26 mouse cellular contexts compared by ENCODE assay signal in the genomic region with DNA sequence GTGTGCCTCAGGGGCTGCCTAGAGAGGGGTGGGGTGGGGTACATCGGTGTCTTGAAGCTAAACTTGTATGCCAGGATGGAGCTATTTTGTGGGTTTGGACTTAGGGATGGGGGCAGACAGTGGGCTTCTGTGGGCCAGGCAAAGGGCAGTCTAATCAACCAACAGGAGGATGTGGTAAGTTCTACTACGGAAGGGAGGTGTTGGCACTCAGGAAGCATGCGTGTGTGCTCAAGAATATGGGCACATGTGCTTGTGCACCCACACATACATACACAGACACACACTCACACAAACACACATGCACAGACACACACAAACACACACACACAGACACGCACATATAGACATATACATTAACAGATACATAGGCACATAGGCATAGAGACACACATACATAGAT. TPM values are rescaled to one million over a fixed set of nuclear protein-coding genes. Genes with fewer than 3 reads are reported as not detected.
DNase-seq lines count a peak whose midpoint lies in the region; ATAC-seq and TF ChIP-seq lines count a peak whose summit lies in the region.
"Had no signal": no experiment of that assay in that cellular context is flagged by ENCODE, and none has a peak within 500 bp of the region (broad histone marks: within the 10 kb centered on the region; RNA-seq: fewer than 3 reads in every experiment).

No protein-coding gene starts in this region.

- ATAC-seq in common myeloid progenitor, adult 5-6 weeks (replicated peaks; ENCODE audit: low read depth, poor library complexity, severe bottlenecking) = peak; percentile 48
- ATAC-seq in liver, embryonic 12.5 days = no peak
- ATAC-seq: forebrain, embryonic 16.5 days; hindbrain, embryonic 16.5 days had no signal

- no peak for DNase-seq in ovary, postnatal 36 days (ENCODE audit: low spot score)
- no peak for DNase-seq in thymus, adult 18-20 months
- DNase-seq in neural tube, embryonic 10.5 days (ENCODE audit: extremely low spot score, low spot score) = no peak
- DNase-seq in gastrocnemius, adult 18-20 months (ENCODE audit: low spot score) = no peak
- DNase-seq: adrenal gland, postnatal 36 days; cerebellum, adult 11-12 months; cerebellum, postnatal 14 days; kidney, adult 11 months; layer of hippocampus, postnatal 36 days; midbrain, embryonic 14.5 days; thymus, postnatal 36 days had no signal

- no peaks in the 10 kb centered on the region for H3K9me3 ChIP-seq in liver, embryonic 12.5 days (replicated peaks)
- H3K9me3 ChIP-seq in megakaryocyte, embryonic 14.5 days = no peaks in the 10 kb centered on the region
- H3K9me3 ChIP-seq: embryonic facial prominence, embryonic 12.5 days; G1E; heart, embryonic 12.5 days had no signal

- no peak overlapping the region for H3K4me3 ChIP-seq in C2C12 (ENCODE audit: insufficient read depth, poor library complexity, severe bottlenecking)
- no peak overlapping the region for H3K4me3 ChIP-seq in liver, embryonic 12.5 days
- peak overlapping the region; percentile 79 for H3K4me3 ChIP-seq in megakaryocyte, embryonic 14.5 days (replicated peaks)
- H3K4me3 ChIP-seq: embryonic facial prominence, embryonic 12.5 days; erythroblast, embryonic 14.5 days; heart, embryonic 12.5 days had no signal

- H3K36me3 ChIP-seq in C2C12 (ENCODE audit: control insufficient read depth, insufficient read depth) = peaks cover 5% of the 10 kb centered on the region
- H3K36me3 ChIP-seq in liver, embryonic 12.5 days = no peaks in the 10 kb centered on the region
- peaks cover 2% of the 10 kb centered on the region for H3K36me3 ChIP-seq in megakaryocyte, embryonic 14.5 days (replicated peaks; ENCODE audit: low read length)
- H3K36me3 ChIP-seq: embryonic facial prominence, embryonic 12.5 days; heart, embryonic 12.5 days had no signal

- H3K4me1 ChIP-seq in liver, embryonic 12.5 days = peaks cover 76% of the 10 kb centered on the region
- H3K4me1 ChIP-seq in megakaryocyte, embryonic 14.5 days = peaks cover 91% of the 10 kb centered on the region

- peak overlapping the region; percentile 62 for H3K4me2 ChIP-seq in liver, embryonic 12.5 days
- H3K4me2 ChIP-seq: embryonic facial prominence, embryonic 12.5 days; heart, embryonic 12.5 days had no signal

- 49% methylated on average over 4 of the region's 4 CpGs for WGBS in liver, embryonic 12.5 days (ENCODE audit: insufficient replicate concordance)

- no peaks in the 10 kb centered on the region for H3K27me3 ChIP-seq in C2C12 (ENCODE audit: control insufficient read depth, insufficient read depth, insufficient read length)
- peaks cover 5% of the 10 kb centered on the region; the same call in 1 of the 2 replicates for H3K27me3 ChIP-seq in liver, embryonic 12.5 days (replicated peaks)
- no peaks in the 10 kb centered on the region for H3K27me3 ChIP-seq in megakaryocyte, embryonic 14.5 days (replicated peaks)
- H3K27me3 ChIP-seq: embryonic facial prominence, embryonic 12.5 days had no signal

- no peak for TF ChIP-seq CTCF in C2C12 (IDR thresholded peaks at IDR 0.05; ENCODE audit: control insufficient read depth, insufficient read depth, insufficient read length)

- no peak overlapping the region for H3ac ChIP-seq in C2C12 (ENCODE audit: control insufficient read depth, insufficient read length, low read depth)

- H3K27ac ChIP-seq in liver, embryonic 12.5 days = peak overlapping the region; percentile 90
- H3K27ac ChIP-seq: embryonic facial prominence, embryonic 12.5 days; kidney, postnatal 0 days had no signal

- no peaks in the 10 kb centered on the region for H3K79me2 ChIP-seq in C2C12 (ENCODE audit: control insufficient read depth, insufficient read depth)

- H3K9ac ChIP-seq in liver, embryonic 12.5 days = peak overlapping the region; percentile 59
- H3K9ac ChIP-seq: embryonic facial prominence, embryonic 12.5 days; heart, embryonic 12.5 days had no signal

- H3K79me3 ChIP-seq in C2C12 (ENCODE audit: low read depth) = no peaks in the 10 kb centered on the region

TF ChIP-seq in C2C12, 6 proteins besides CTCF, POLR2A, EP300 and RAD21:
- peak; percentile 50 for TF ChIP-seq MAX (IDR thresholded peaks at IDR 0.05)
- TF ChIP-seq FOSL1 (IDR thresholded peaks at IDR 0.05; ENCODE audit: insufficient read depth, low read length, poor library complexity, severe bottlenecking) = no peak
TF ChIP-seq in C2C12: peak in this region for 1.

RNA-seq across cellular contexts. Expression of a gene that starts 13.6 kb away (rescaled TPM):
- polyA plus RNA-seq in C2C12 (2012; fragmentation: generic; extraction: Trizol) = not detected
- not detected in 2 replicates for total RNA-seq in common myeloid progenitor, adult 5-6 weeks (2017)
- not detected in 2 replicates for polyA plus RNA-seq in liver, embryonic 12.5 days (2016; fragmentation: Nextera tagmentation; extraction: Ambion mirVana)
- 1.3 TPM in 1 of 2 replicates, not detected in the other for polyA plus RNA-seq in megakaryocyte, embryonic 14.5 days (2012; ENCODE audit: insufficient read depth, low replicate concordance)
- not detected for total RNA-seq in gastrocnemius, adult 18-20 months (2021)
- total RNA-seq: adrenal gland, postnatal 36 days; gastrocnemius, postnatal 4 days; layer of hippocampus, adult 18-20 months; layer of hippocampus, postnatal 36 days had no signal
- polyA plus RNA-seq: erythroblast, embryonic 14.5 days; lung, embryonic 16.5 days; midbrain, embryonic 14.5 days; neural tube, embryonic 11.5 days had no signal
